Mouse (Mus musculus): ENCODE data around the gene Lcn11. TPM values are rescaled to one million over a fixed set of nuclear protein-coding genes. Genes with fewer than 3 reads are reported as not detected.
"Not testable (repeated sequence)": the region's sequence is repeated elsewhere in the genome, so short reads cannot be mapped to it uniquely, and the experiment has no call there.

Lcn11 gene
- total RNA-seq, 2 experiments from 2014 or later: not detected

GRCm38 (mm10) chr2:25815748-25816147 is 38.9 kb downstream of the Lcn11 start, which contains the start of gene Glt6d1:
Gene Glt6d1, minus strand, starts transcription at chr2:25815848.
- DNase-seq (ENCODE audit: low spot score in 2 of 2); intact Hi-C loops (cut with DNase I): not testable (repeated sequence)

GRCm38 (mm10) chr2:25822806-25823205 is 46.0 kb downstream of the Lcn11 start, which contains the start of gene Lcn9:
Gene Lcn9, plus strand, starts transcription at chr2:25823153.
- DNase-seq (ENCODE audit: low spot score in 2 of 2): no peak
- intact Hi-C loops (cut with DNase I): no loop called here

GRCm38 (mm10) chr2:25824751-25825150 is 47.9 kb downstream of the Lcn11 start:
- DNase-seq (ENCODE audit: low spot score in 2 of 2): no peak
- intact Hi-C loops (cut with DNase I): no loop called here

GRCm38 (mm10) chr2:25828344-25828947 is 51.6 kb downstream of the Lcn11 start:
- intact Hi-C loops (cut with DNase I): no loop called here
- DNase-seq (ENCODE audit: low spot score in 2 of 2): no peak

Other genes starting within 250 kb of the Lcn11 start
- 1 to 10 TPM; 8.7 to 9.3 TPM for gene Traf2, start 230.1 kb upstream of the Lcn11 start, total RNA-seq (2021)
- 100 to 1,000 TPM; 189 to 236 TPM for gene Edf1, start 219.2 kb upstream of the Lcn11 start, total RNA-seq (2021)
- 1 to 10 TPM; 1.4 to 2.4 TPM for gene Mamdc4, start 202.2 kb upstream of the Lcn11 start, total RNA-seq (2021)
- 10 to 100 TPM; 74.6 to 75.4 TPM for gene Phpt1, start 201.8 kb upstream of the Lcn11 start, total RNA-seq (2021)
- gene Ajm1, start 195.3 kb upstream of the Lcn11 start, total RNA-seq (2021): 100 to 1,000 TPM in 1 of 2 experiments, 10 to 100 TPM in 1; 99.8 to 110 TPM
- gene Rabl6, start 168.5 kb upstream of the Lcn11 start, total RNA-seq (2021): 100 to 1,000 TPM; 144 to 160 TPM
- not detected for gene Ccdc183, start 159.3 kb upstream of the Lcn11 start, total RNA-seq (2021)
- 10 to 100 TPM; 19.8 to 29.2 TPM for gene Tmem141, start 155.0 kb upstream of the Lcn11 start, total RNA-seq (2021)
- gene Fcna, start 149.0 kb upstream of the Lcn11 start, total RNA-seq (2021): under 1 TPM; 0.25 to 0.50 TPM
- not detected for gene Lcn8, start 123.9 kb upstream of the Lcn11 start, total RNA-seq (2021)
- gene Lcn5, start 119.1 kb upstream of the Lcn11 start, total RNA-seq (2021): not detected
- not detected for gene Lcn6, start 100.2 kb upstream of the Lcn11 start, total RNA-seq (2021)
- gene Lcn10, start 94.3 kb upstream of the Lcn11 start, total RNA-seq (2021): not detected
- gene Obp2a, start 77.0 kb upstream of the Lcn11 start, total RNA-seq (2021): not detected
- 100 to 1,000 TPM in 1 of 2 experiments, 10 to 100 TPM in 1; 83.5 to 107 TPM for gene Bmyc, start 70.3 kb upstream of the Lcn11 start, total RNA-seq (2021)
- gene Obp2b, start 40.0 kb upstream of the Lcn11 start, total RNA-seq (2021): not detected
- not detected for gene Lcn3, start 11.4 kb upstream of the Lcn11 start, total RNA-seq (2021)
- gene Gm13539, start 5.2 kb downstream of the Lcn11 start, total RNA-seq (2021): not detected
- not detected for gene Glt6d1, start 38.8 kb downstream of the Lcn11 start, total RNA-seq (2021)
- gene Lcn9, start 46.1 kb downstream of the Lcn11 start, total RNA-seq (2021): not detected
- not detected for gene Sohlh1, start 70.2 kb downstream of the Lcn11 start, total RNA-seq (2021)
- 100 to 1,000 TPM; 100 to 155 TPM for gene Kcnt1, start 86.7 kb downstream of the Lcn11 start, total RNA-seq (2021)
- gene Camsap1, start 206.3 kb downstream of the Lcn11 start, total RNA-seq (2021): 100 to 1,000 TPM; 154 to 163 TPM
- 10 to 100 TPM; 63.2 to 64.8 TPM for gene Ubac1, start 244.7 kb downstream of the Lcn11 start, total RNA-seq (2021)

Measured in left cerebral cortex, postnatal 36 days (tissue).